Mouse (Mus musculus): ENCODE data around the gene Dbn1. TPM values are rescaled to one million over a fixed set of nuclear protein-coding genes. Genes with fewer than 3 reads are reported as not detected.

Dbn1 gene
- total and polyA plus RNA-seq, 2 experiments from 2014 or later = 619 TPM

GRCm38 (mm10) chr13:55465830-55466440 is 22.0 kb downstream of the Dbn1 start:
- no peak for TF ChIP-seq CTCF (IDR thresholded peaks at IDR 0.05; ENCODE audit: low read depth)
- Histone ChIP-seq H3K27me3 (ENCODE audit: insufficient read depth, low read length) (no peaks in the 10 kb centered on the region), H3K9ac (peak overlapping the region; percentile 97), H3K4me1 (ENCODE audit: insufficient read depth) (peaks cover 33% of the 10 kb centered on the region), H3K27ac (ENCODE audit: low read depth, low read length) (peak overlapping the region; percentile 97; the same call in 1 of the 2 replicates), H3K9me3 (ENCODE audit: low read length) (no peaks in the 10 kb centered on the region), H3K4me2 (ENCODE audit: low read depth) (peak overlapping the region; percentile 83), H3K36me3 (ENCODE audit: insufficient read depth) (peaks cover 3% of the 10 kb centered on the region; the same call in 1 of the 2 replicates), H3K4me3 (ENCODE audit: low read depth, low read length) (peak overlapping the region; percentile 89)
- DNase-seq = peak; percentile 17
- WGBS = 52% methylated on average over 5 of the region's 5 CpGs
- ATAC-seq = no peak

DNA sequence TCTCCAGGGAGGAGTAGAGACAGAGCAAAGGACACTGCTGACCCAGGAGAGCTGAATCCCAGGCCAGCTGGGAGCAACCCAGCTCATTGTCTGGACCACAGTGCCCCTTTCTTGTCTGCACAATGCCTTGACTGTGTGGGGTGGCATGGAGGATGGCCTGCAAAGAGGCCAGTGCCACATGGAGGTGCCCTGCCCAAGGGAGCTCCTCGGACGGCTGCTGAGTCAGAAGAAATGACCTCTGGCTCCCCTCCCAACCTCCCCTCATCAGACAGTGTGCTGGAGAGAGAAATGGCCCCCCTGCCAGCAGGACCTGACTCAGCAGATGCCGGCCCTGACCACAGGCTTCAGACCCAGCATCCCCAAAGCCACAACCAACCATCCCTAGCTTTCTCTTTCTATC is 22.7 kb downstream of the Dbn1 start:
- Histone ChIP-seq H3K4me2 (ENCODE audit: low read depth) (peak overlapping the region; percentile 83), H3K9ac (peak overlapping the region; percentile 97), H3K4me3 (ENCODE audit: low read depth, low read length) (peak overlapping the region; percentile 89), H3K9me3 (ENCODE audit: low read length) (no peaks in the 10 kb centered on the region), H3K4me1 (ENCODE audit: insufficient read depth) (peaks cover 25% of the 10 kb centered on the region), H3K36me3 (ENCODE audit: insufficient read depth) (peaks cover 5% of the 10 kb centered on the region; the same call in 1 of the 2 replicates), H3K27ac (ENCODE audit: low read depth, low read length) (peak overlapping the region; percentile 97), H3K27me3 (ENCODE audit: insufficient read depth, low read length) (no peaks in the 10 kb centered on the region)
- WGBS = 9% methylated on average over 3 of the region's 3 CpGs
- no peak for TF ChIP-seq CTCF (IDR thresholded peaks at IDR 0.05; ENCODE audit: low read depth)
- ATAC-seq (peak; percentile 9; the same call in 1 of the 2 replicates), DNase-seq (no peak)

GRCm38 (mm10) chr13:55464027-55464884 is 23.7 kb downstream of the Dbn1 start, which contains the start of gene Prr7:
TSS of gene Prr7 (plus strand) at chr13:55464267.
- DNase-seq = peak; percentile 92
- Histone ChIP-seq H3K9ac (peak within 1 kb of the TSS; percentile 97), H3K9me3 (ENCODE audit: low read length) (no peaks in the 10 kb centered on the region), H3K4me2 (ENCODE audit: low read depth) (peak within 1 kb of the TSS; percentile 83), H3K27me3 (ENCODE audit: insufficient read depth, low read length) (no peaks in the 10 kb centered on the region), H3K36me3 (ENCODE audit: insufficient read depth) (peaks cover 14% of the 10 kb centered on the region), H3K4me3 (ENCODE audit: low read depth, low read length) (peak within 1 kb of the TSS; percentile 89), H3K27ac (ENCODE audit: low read depth, low read length) (peak within 1 kb of the TSS; percentile 97), H3K4me1 (ENCODE audit: insufficient read depth) (peaks cover 22% of the 10 kb centered on the region)
- WGBS = 2% methylated on average over 83 of the region's 84 CpGs
- TF ChIP-seq CTCF (IDR thresholded peaks at IDR 0.05; ENCODE audit: low read depth) = no peak
- peak; percentile 77 for ATAC-seq

GRCm38 (mm10) chr13:55463399-55464026 is 24.4 kb downstream of the Dbn1 start:
- WGBS = 5% methylated on average over 14 of the region's 14 CpGs
- H3K4me1 ChIP-seq (ENCODE audit: insufficient read depth) = peaks cover 22% of the 10 kb centered on the region
- no peaks in the 10 kb centered on the region for H3K9me3 ChIP-seq (ENCODE audit: low read length)
- ATAC-seq = peak; percentile 4; the same call in 1 of the 2 replicates
- peak overlapping the region; percentile 97 for H3K27ac ChIP-seq (ENCODE audit: low read depth, low read length)
- TF ChIP-seq CTCF (IDR thresholded peaks at IDR 0.05; ENCODE audit: low read depth) = no peak
- H3K4me2 ChIP-seq (ENCODE audit: low read depth) = peak overlapping the region; percentile 83
- H3K27me3 ChIP-seq (ENCODE audit: insufficient read depth, low read length) = no peaks in the 10 kb centered on the region
- H3K9ac ChIP-seq = peak overlapping the region; percentile 97
- DNase-seq = no peak
- peak overlapping the region; percentile 89 for H3K4me3 ChIP-seq (ENCODE audit: low read depth, low read length)
- H3K36me3 ChIP-seq (ENCODE audit: insufficient read depth) = peaks cover 22% of the 10 kb centered on the region

GRCm38 (mm10) chr13:55462965-55463364 is 24.9 kb downstream of the Dbn1 start:
- Histone ChIP-seq H3K36me3 (ENCODE audit: insufficient read depth) (peaks cover 27% of the 10 kb centered on the region), H3K27me3 (ENCODE audit: insufficient read depth, low read length) (no peaks in the 10 kb centered on the region), H3K4me2 (ENCODE audit: low read depth) (peak overlapping the region; percentile 83; the same call in 1 of the 2 replicates), H3K4me1 (ENCODE audit: insufficient read depth) (peaks cover 22% of the 10 kb centered on the region), H3K27ac (ENCODE audit: low read depth, low read length) (no peak overlapping the region), H3K4me3 (ENCODE audit: low read depth, low read length) (no peak overlapping the region), H3K9ac (no peak overlapping the region), H3K9me3 (ENCODE audit: low read length) (no peaks in the 10 kb centered on the region)
- DNase-seq = no peak
- TF ChIP-seq CTCF (IDR thresholded peaks at IDR 0.05; ENCODE audit: low read depth) = no peak
- 65% methylated on average over 2 of the region's 2 CpGs for WGBS
- no peak for ATAC-seq

- Histone ChIP-seq H3K9me3 (ENCODE audit: low read length) (no peaks in the 10 kb centered on the region), H3K4me1 (ENCODE audit: insufficient read depth) (no peaks in the 10 kb centered on the region), H3K36me3 (ENCODE audit: insufficient read depth) (peaks cover 65% of the 10 kb centered on the region), H3K4me2 (ENCODE audit: low read depth) (no peak overlapping the region), H3K4me3 (ENCODE audit: low read depth, low read length) (no peak overlapping the region), H3K9ac (no peak overlapping the region), H3K27me3 (ENCODE audit: insufficient read depth, low read length) (no peaks in the 10 kb centered on the region), H3K27ac (ENCODE audit: low read depth, low read length) (no peak overlapping the region)
- DNase-seq = no peak
- TF ChIP-seq CTCF (IDR thresholded peaks at IDR 0.05; ENCODE audit: low read depth) = no peak
- WGBS = 95% methylated on average over 16 of the region's 16 CpGs
- ATAC-seq = no peak
Measured at GRCm38 (mm10) chr13:55451785-55452549, 35.9 kb downstream of the Dbn1 start.
